Mouse (Mus musculus) spleen, embryonic (tissue): Measurements from ENCODE around the gene Pde6g.

Experiments used
- CTCF ChIA-PET: fragments of 350-600 bp; sonication (Branson Sonifier 250); formaldehyde crosslinking; loops from one replicate; lab custom pipeline; 2022; lab: Charles Lee

The Pde6g gene

DNA sequence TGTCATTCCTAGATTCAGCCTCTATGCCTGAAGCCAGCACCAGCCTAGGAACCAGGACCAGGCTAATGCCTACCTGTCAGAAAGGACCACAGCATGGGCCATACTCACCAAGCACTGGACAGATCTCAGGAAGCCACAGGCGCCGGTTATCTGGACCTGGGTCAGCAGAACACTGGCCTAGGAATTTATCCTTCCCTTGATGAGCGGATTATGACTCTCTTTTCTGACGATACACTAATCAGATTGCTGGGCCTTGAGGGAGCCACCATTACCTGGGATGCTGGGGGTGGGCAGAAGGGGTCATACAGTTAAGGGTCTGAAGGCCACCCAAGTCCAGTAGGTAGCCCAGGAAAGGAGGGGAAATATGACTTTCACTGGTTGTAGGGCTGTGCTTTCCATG, at the start of gene Pde6g:
TSS of gene Pde6g (minus strand) at position 195 of the 400 bp plus-strand sequence.
- CTCF ChIA-PET = no interaction called here

DNA sequence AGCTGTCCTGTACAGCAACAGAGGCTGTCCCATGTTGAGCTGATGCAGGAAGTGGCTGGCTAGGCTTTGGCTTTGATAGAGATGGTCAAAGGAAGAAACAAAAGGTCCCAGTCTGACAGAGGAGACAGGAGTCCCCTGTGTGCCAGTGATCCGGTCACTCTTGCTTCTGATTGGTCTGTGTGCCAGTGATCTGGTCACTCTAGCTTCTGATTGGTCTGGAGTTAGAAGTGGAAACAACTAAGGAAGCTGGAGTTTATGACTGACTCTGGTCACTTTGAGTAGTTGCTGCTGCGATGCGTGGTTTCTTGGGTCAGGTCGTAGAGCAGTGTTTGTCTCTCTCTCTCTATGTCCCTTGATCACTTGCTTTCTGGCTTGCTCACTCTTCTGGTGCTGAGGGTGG, 48.4 kb upstream of the Pde6g start:
- CTCF ChIA-PET = no interaction called here

DNA sequence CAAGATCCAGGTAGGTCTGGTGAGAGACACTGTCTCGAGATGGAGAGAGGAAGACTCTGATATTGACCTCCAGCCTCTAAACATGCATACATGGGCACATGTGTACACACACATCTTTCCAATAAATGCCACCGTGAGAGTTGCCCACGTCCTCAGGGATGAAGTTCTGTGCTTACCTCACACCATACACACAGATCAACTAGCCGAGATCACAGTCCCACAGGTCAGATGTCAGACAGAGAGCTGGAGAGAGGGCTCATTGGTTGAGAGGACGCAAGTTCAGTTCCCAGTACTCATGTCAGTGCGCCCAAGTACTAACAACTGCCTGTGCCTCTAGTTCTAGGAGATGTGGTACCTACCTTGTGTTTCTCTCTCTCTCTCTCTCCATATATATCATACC, 47.7 kb upstream of the Pde6g start:
- CTCF ChIA-PET = no interaction called here

DNA sequence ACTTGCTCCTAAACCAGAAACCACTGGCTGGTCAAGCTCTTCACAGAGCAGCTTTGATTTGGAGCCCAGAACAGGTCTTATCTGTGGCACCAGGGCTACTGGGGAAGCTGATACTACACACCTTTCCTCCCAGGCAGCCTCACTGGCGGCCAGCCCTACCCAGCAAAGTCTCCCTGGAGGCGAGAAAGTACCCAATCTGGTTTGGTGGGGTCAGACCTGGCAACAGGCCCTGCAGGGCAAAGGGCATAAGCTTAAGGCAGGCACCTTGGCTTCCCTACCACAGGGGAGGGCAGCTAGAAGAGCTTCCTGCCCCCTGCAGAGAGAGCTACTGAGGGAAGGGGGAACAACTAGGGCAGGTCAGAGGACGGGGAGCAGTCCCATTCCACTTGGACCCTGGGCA, 47.1 kb upstream of the Pde6g start:
- CTCF ChIA-PET = no interaction called here

DNA sequence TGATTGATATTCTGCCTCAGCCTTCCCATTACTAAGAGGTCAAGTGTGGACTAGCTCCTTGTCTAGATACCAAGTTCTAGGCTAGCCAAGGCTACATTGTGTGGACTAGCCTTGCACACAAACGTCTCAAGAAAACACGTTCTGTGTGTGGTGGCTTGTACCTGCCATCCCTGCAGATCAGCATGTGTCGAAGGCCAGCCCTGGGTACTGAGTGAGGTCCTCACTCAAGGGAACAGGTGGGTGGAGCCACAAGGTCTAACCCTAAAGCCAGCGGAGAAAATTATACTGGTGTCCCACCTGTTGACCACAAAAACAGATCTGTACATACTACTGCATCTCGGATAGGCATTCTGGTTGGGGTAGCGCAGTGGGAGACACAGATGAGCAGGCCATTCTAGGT, 46.6 kb upstream of the Pde6g start:
- CTCF ChIA-PET = no interaction called here

GRCm38 (mm10) chr11:120498891-120499290, 45.6 kb upstream of the Pde6g start:
- CTCF ChIA-PET = no interaction called here

DNA sequence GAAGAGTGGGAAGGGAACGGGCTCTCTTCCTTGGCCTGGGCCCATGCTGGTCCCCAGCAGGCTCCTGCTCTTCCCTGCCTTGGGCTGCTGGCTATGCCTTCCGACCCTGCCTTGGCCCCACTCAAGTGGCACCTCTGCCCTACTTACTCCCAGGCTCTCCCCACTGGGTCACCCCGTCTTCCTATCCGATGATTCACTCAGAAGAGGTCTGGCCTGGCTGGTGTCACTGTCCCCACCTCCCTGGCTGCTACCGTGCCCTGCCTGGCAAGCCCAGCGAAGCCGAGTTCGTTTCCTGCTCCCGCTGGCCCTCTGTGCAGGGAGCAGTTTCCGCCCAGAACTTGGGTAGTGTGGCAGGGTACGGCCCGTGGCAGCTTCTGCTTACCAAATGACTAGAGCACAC, 44.9 kb upstream of the Pde6g start:
- CTCF ChIA-PET = no interaction called here

- CTCF ChIA-PET = interaction anchor here (0.6 kb wide), 1 partner anchor 97 kb away, joined by 3 read pairs; no protein-coding TSS in a partner anchor
Observed at GRCm38 (mm10) chr11:120497436-120497835, 44.1 kb upstream of the Pde6g start.

DNA sequence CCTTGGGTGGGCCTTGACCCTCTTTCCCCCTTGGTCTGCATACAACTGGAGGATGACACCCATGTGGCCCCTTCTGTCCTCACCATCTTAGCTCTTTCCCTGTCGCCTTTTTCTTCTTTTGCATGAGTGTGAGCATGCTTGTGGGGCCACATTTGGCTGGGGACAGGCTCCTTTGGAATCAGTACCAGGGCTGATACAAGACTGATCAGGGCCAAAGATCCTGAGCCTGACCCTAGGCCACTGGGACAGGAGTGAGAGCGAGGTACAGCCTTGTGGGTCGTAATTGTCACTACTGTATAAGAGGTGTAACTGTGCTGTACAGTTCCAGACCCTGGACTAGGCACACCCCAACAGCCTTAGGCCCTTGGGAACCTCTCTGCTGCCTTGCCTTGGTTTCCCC, 40.6 kb upstream of the Pde6g start:
- CTCF ChIA-PET = no interaction called here

DNA sequence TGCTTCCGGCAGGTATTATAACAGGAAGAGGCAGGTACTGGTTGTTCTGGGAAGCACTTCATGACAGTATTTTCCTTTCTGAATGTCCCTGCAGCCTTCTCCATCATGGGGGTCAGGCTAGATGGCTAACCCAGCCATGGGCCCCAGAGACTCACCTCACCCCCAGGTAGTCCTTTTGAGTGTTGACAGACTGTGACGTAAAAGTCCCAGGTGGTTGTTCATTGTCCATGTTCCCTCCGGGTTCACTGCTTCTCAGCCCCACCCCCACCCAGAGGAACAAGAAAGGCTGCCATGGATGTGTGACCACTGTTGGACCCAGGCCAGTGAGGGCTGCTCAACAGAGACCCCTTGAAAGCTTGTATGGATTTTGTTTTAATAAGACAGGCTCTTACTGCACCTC, 40.1 kb upstream of the Pde6g start:
- CTCF ChIA-PET = interaction anchor here (0.7 kb wide), 1 partner anchor 75 kb away, joined by 4 read pairs; no protein-coding TSS in a partner anchor

DNA sequence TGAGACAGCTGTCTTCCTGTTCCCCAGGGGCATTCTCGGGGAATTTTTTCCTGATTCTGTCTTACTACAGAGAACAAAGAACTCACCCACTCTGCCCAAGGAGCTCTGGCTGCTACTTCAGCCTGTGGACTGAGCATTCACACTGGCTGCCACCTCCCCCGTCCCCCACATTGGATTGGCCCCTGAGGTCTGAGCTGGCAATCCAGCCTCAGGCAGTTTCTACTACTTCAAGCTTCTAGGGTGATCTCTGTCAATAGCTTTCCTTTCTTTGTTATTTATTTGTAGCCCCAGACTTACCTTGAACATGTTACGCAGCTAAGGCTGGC, 39.5 kb upstream of the Pde6g start:
- CTCF ChIA-PET = interaction anchor here (0.7 kb wide), 1 partner anchor 76 kb away, joined by 4 read pairs; no protein-coding TSS in a partner anchor

- CTCF ChIA-PET = interaction anchor here (0.5 to 1.0 kb wide), 4 partner anchors 77 to 331 kb away, joined by 3 to 10 read pairs (median 4); no protein-coding TSS in a partner anchor
Observed at GRCm38 (mm10) chr11:120492024-120492877, 39.0 kb upstream of the Pde6g start.

DNA sequence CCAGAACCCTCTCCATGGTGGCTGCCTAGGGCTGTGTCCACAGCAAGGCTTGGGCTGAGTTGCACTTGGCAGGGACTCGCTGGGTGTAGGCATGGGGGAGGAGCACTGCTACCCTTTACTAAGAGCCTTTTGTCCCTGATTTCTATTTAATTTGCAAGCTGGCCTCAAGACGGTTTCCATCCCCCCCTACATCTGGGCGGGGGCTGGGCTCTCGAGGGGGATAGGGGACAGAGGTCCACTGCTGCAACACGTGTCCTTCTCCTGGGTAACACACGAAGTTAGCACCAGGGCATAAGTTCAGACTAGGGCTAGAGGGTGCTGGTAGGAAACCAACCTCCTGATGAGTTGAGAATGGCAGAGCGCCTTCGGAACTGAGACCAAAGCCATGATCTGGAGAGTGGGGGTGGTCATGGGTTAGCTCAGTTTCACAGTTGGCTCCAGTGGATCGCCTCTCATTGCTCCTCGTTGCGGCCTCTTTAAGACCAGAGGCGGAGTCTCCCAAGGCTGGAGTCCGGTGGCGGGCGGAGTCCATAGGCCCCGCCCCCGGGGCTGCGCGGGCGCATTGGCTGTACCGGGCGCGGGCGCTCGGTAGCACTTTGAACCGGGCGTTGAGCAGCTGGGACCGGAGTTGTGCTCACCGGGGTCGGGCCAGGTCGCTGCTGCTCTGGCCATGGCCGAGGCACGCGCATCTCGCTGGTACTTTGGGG, 38.2 kb upstream of the Pde6g start, which contains the start of gene Slc25a10:
TSS of gene Slc25a10 (plus strand) at position 524 of the 707 bp plus-strand sequence.
- CTCF ChIA-PET = interaction anchor here (0.5 to 1.0 kb wide), 3 partner anchors 103 to 332 kb away, joined by 3 to 10 read pairs (median 3); no protein-coding TSS in a partner anchor

- CTCF ChIA-PET = interaction anchor here (1.7 kb wide), 1 partner anchor 92 kb away, joined by 4 read pairs; no protein-coding TSS in a partner anchor
Observed at GRCm38 (mm10) chr11:120490291-120491046, 37.2 kb upstream of the Pde6g start.

GRCm38 (mm10) chr11:120489054-120489761, 35.9 kb upstream of the Pde6g start:
- CTCF ChIA-PET = interaction anchor here (0.6 to 1.7 kb wide), 3 partner anchors 21 to 93 kb away, joined by 3 to 6 read pairs (median 4); no protein-coding TSS in a partner anchor

DNA sequence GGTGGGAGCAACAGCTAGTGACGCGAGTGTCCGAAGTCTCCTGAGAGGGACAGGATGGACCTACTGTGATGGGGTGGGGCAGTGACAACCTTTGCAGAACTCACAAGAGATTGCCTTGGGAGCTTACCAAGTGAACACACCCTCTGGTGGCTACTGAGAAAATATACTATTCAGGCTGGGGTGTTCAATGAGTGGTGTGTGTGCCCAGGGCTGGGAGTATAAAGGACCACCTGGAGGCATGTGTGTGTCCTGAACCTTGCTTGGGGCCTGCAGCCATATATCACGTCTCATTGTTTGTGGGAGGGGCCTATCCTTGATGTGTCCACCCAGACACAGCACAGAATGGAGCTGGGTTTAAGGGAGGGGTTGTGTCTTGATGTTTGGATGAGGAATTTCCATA, 35.2 kb upstream of the Pde6g start:
- CTCF ChIA-PET = interaction anchor here (0.9 to 1.7 kb wide), 2 partner anchors 20 to 94 kb away, joined by 3 to 4 read pairs; no protein-coding TSS in a partner anchor

GRCm38 (mm10) chr11:120485251-120485650, 32.0 kb upstream of the Pde6g start:
- CTCF ChIA-PET = no interaction called here

- CTCF ChIA-PET = no interaction called here
Observed at GRCm38 (mm10) chr11:120484265-120484981, 31.1 kb upstream of the Pde6g start, which contains the start of gene Mrpl12. Mrpl12 (plus strand) TSS chr11:120484613.

DNA sequence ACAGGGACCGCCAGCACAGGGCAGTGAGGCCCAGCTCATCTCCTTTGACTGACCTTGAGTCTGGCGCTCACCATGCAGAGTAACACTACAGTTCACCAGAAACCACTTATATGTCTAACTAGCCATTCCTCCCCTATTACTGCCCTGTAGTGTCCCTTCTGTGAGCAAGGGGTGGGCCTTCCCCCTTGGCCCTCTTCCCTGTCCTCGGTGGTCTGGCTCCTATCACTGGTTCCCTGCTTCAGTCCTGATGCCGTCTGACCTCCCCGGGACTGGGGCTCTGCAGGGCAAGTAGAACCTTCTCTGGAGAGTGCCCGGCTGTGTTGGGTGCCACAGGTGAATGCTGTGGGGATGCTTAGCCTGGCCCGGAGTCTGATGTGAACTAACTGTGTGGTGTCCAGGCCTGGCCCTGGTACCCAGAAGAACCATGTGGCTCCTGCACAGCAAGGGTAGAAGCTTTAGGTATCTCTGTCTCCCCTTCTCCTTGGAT, 30.2 kb upstream of the Pde6g start:
- CTCF ChIA-PET = no interaction called here

- CTCF ChIA-PET = no interaction called here
Observed at GRCm38 (mm10) chr11:120472052-120472451, 18.8 kb upstream of the Pde6g start.
